Mouse (Mus musculus) thymus, postnatal 14 days (tissue): Measurements from ENCODE around the gene Abtb1.

Experiments used
- DNase-seq: peaks from one replicate; pipeline ENCODE4 v3.0.0; 2021

Abtb1 gene

GRCm38 (mm10) chr6:88800191-88800590, 41.6 kb downstream of the Abtb1 start:
- no peak for DNase-seq

GRCm38 (mm10) chr6:88794561-88794971, 47.2 kb downstream of the Abtb1 start:
- no peak for DNase-seq

- no peak for DNase-seq
These were observed 47.9 kb downstream of the Abtb1 start for GRCm38 (mm10) chr6:88793872-88794271.

DNA sequence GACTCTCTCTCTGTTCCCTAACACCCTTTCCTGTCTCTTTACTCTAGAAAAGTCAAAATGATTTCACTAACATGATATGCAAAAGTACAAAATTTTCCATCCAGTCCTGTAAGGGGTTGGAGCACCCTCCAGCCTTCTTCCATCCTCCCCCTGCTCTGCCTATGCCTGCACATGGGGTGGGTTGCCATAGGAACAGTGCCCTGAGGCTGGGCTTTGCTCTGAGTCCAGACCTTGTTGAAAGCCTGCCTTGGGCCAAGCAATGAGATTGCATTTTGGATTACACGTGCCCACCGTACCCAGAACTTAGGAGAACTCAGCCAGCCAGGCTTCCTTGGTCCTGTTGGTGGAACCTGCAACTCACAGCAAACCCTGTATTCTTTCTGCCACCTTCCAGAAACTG, 48.5 kb downstream of the Abtb1 start:
- no peak for DNase-seq

GRCm38 (mm10) chr6:88792147-88792691, 49.6 kb downstream of the Abtb1 start:
- DNase-seq, result no peak

- DNase-seq, result no peak
These were observed 50.5 kb downstream of the Abtb1 start for GRCm38 (mm10) chr6:88791299-88791698.

DNA sequence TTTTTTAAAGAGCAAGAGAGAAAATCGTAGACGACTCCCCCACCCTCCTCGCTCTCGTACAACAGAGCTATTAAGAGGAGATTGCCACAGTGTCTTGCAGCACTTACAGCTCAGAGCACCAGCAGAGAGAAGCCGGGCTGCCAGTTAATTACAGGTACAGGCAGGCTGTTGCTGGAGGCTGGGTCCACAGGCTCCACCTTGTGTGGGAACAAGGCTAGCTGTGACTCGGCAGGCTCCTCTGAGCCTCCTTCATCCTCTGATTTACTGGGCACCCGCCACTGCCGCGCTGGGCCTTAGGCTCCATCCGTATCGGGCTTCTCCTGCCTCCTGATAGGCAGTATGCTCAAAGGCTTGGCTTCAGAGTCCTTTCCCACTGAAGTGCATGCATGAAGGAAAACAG, 53.6 kb downstream of the Abtb1 start:
- no peak for DNase-seq

DNA sequence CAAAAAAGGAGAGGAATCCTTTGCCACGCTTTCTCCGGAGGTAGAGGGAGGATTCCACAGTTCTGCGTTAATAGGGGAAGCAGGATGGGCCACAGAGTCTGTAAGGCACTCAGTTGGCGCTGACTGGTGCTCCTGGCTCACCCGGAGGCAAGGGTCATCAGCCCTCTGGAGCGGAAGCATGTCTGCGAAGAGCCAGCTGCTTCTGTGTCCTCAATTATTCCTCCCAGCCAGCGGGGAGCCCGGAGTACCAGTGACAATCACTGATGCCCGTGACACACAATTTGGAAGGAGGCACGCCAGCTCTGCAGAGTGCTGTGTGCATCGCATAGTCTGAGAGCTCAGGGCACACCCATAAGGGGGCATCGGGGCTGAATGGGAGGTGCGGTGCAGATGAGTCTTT, 54.3 kb downstream of the Abtb1 start:
- no peak for DNase-seq

DNA sequence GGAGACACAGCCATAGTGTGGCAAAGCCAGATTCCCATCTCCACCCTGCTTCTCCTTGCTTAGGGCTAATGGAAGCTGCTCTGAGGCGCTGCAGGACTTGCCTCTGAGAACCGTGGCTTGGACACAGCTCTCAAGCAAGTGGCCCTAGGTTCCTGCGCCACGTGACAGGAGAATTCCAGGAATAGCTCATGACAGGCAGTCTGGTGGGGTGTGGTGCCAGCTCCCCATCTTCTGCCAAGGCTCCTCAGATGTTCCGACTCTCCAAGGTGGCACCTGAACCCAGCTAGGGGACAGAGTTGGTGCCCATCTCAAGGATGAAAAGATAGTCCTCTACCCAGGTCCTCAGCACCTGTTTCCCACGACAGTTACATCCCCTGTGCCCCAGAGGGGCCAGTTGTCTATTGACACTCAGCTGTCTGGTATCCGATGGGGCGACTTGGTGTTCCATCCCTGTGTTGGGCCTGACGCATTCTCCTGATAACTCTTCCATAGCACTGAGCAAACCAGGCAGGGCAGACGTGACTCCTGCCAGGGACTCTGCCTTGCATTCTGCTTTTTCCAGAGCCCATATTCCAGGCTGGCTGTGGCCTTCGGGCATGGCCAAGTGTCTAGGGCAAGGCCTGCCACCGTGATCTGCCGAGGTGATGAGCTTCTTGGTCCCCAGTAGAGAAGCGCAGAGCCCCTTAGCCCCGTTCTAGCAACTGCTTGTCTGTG, 54.9 kb downstream of the Abtb1 start:
- DNase-seq, result no peak
